Mouse (Mus musculus): Measurements from ENCODE around the gene Ifitm7.

GRCm38 (mm10) chr16:14029851-14030250 is 43.2 kb upstream of the Ifitm7 start:
- TF ChIP-seq EP300 (IDR thresholded peaks at IDR 0.05; ENCODE audit: insufficient read depth, low read depth, low read length) (no peak), CTCF (IDR thresholded peaks at IDR 0.05; ENCODE audit: low read depth, low read length) (no peak)
